Mouse (Mus musculus): Measurements from ENCODE around the gene Iqgap3.

The Iqgap3 gene

DNA sequence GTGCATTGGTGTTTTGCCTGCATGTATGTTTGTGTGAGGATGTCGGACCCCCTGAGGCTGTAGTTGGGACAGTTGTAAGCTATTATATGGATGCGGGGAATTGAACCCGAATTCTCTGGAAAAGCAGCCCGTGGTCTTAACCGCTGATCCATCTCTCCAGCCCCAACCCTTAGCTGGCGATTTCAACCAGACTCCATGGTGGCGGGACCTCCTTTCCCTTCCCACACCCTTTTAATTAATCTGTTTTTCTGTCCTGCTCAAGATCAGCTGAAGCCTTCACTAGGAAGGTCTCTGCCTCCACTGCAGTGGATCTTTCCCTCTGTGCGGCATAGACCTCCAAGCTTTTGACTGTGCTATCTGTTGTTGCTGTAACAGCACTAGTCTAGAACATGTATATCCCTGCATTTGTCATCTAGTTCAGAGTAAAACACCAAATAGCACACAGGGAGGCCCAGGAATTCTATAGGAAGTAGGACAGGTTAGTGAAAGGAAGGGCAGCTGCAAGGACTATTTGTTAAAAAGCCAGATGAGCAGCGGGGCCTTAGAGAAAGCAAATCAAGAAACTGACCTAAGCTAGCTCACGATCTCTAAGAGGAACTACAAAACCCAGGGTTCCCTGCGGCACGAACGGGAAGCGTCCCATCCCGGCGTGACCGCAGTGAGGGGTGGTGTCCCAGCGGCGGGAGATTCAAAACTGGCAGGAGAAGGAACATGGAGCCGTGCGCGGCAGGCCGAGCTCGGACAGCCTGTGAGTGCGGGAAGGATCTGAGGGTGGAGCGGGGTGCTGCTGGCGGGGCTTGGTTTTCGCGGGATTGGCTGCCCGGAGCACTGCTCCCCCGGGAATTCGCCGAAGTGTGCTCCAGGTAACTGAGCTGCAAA lies at the start of gene Iqgap3:
Iqgap3 (plus strand) TSS at position 627 of the 879 bp plus-strand sequence.
- 18% methylated on average over 33 of the region's 33 CpGs for WGBS

DNA sequence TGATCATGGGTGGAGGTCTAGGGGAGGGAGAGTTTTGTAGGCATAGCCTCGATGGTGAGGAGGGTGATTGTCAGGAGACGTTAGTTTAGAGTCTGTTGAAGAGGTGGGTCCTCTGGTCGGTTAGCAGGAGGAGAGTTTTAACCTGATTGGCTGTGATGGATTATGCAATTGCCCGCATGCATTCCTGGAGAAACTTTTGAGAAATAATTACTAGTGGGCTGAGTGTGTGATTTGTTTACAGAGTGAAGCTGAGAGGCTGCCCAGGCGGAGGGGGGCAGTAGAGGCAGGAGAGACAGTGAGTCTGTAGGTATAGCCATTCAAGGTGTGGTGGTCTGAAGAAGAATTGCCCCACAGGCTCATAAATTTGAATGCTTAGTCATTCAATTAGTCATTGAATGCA lies 48.3 kb upstream of the Iqgap3 start:
- WGBS: 77% methylated on average over 5 of the region's 5 CpGs

DNA sequence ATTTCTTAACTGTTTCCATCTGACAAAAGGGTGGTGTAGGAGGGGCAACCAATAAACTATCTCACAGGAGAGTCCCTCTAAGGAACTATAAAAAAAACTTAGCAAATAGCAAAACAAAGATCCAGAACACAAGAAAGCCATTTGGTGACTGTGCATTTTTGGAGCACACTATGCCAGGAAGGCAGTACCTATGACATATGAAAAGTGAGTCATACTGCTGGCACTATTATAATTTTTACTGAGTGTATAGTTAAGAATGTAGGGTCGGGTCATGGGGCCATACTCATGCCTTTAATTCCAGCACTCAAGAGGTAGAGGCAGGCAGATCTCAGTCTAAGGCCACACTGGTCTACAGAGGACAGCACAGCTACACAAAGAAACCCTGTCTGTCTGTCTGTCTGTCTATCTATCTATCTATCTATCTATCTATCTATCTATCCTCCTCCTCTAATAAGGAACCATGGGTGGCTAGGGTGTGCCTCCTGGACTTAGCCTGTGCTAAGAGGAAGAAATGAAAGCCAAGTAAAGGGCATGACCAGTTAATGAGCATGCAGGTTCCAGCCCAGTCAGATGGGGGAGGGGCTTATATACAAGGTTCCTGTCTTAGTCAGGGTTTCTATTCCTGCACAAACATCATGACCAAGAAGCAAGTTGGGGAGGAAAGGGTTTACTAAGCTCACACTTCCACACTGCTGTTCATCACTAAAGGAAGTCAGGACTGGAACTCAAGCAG lies 46.0 kb upstream of the Iqgap3 start:
- 71% methylated on average over 1 of the region's 1 CpGs for WGBS

DNA sequence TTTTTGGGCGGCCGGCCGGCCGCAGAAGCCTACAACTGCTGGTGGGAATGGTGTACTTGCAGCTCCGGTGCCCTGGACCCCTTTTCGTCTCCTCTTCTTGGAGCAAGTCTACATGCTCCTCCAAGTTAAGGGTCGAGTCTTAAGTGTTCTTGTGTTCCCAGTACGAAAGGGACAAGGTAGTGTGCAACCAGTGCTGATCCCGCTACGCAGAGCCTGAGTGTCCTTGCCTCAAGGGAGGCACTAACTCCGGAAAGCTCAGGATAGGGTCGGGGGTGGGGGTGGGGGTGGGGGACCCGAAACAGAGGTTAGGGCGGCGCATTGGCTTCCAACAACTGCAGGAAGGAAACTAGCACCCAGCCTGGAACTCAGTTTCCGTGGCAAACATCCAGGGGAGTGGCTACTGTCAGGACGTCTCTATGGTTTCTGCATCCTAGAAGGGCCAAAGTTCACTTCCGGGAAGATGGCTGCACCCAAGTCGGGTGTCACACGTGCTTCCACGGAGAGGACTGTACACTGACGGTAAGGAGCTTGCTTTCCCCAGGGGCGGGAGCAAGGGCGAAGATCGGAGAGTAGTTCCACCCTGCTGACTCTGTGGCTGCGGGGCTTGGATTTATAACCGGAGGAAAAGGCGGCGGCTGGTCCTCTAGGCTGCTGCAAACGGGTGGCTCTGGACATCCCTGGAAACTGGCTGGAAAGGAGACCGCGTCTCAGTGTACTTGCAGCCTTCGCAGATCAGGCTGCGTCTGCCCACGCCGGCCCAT lies 38.9 kb upstream of the Iqgap3 start, which contains the start of gene Gpatch4:
Gpatch4 (plus strand) TSS at position 448 of the 761 bp plus-strand sequence.
- 9% methylated on average over 36 of the region's 36 CpGs for WGBS

DNA sequence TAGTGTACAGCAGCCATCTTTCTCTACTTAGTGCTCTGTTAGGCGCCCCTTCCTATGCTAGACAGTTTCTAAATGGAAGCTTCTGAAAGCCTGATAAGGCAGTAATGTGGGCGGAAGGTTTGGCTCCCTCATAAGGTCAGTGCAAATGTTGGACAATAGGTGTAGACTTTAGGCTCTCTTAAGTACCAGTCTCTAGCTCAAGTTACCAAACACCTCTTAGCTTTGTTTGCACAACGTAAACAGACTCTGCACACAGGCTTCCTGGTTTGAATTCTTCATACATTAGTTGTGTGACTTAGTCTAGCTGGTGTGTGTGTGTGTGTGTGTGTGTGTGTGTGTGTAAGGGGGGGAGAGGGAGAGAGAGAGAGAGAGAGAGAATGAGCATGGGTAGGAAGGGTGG lies 32.2 kb upstream of the Iqgap3 start:
- WGBS: 92% methylated on average over 3 of the region's 3 CpGs

DNA sequence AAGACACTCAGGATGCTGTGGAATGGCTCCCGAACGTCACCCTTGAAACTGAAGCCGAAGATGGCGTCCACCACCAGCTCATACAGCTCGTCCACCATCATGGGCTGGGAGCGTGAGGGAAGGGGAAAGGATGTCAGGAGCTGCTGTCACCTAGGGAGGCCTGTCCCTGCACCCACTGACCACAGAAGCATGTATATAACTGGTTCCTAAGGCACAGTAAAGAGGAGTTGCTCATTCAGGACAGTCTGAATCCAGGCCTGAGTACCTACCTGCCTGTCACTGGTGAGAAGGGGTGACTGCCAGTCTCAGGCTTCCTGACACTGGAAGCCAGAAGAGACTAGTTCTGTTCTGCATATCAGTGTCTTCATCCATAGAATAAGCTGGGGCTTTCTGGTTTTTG lies 24.7 kb upstream of the Iqgap3 start:
- 89% methylated on average over 6 of the region's 6 CpGs for WGBS

DNA sequence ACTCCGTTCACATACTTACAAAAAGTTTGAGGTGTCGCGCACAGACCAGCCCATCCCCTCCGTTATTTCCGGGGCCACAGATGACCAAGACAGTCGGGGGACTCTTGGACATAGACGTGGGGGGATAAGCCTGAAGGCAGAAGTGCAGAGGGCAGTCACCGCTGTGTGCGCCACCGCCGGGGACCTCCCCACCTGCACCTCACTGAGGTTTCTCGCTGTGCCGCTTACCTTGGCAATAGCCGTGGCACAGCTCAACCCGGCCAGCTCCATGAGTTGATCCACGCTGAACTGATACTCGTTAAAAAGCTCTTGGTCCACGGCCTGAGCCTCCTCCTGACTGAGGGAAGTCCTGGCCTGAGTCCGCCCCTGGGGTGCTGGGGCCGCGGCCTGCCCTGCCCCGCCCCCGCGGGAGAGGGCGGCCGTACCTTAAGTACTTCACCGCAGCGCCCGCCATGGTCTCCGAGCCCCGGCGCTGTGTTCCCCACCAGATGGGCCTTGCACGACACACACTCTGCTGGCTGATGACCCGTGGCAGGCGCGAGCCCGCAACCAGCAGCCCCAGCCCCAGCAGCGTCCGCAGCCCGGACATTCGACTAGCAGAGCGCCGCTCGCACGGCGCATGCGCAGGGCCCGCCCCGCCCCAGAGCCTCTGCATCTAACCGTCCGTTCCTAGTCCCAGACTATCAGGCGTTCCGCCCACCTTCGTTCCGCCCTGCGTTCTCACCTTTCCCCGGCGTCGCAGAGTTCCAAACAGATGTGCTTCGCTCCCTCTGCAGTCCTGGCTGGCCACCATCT lies 23.7 kb upstream of the Iqgap3 start, which contains the start of gene Naxe:
Naxe (minus strand) TSS at position 594 of the 795 bp plus-strand sequence.
- under 1% methylated on average over 60 of the region's 60 CpGs for WGBS

DNA sequence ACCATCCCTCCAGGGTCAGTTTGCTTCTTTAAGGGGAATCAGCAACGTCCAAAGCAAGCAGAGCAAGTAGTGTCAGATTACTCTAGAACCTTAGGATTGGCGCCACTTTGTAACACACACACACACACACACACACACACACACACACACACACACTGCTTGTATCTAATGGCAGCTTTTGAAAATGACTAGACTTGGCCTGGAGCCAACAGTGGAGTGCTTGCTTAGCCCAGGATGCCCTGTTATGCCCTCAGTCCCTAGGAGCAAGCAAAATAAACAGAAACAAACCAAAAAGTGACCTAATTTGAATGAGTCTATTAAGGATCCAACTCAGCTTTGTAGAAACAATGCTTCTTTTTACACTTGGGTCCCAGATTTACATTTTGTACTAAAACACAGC lies 13.4 kb upstream of the Iqgap3 start:
- 19% methylated on average over 2 of the region's 2 CpGs for whole genome bisulfite sequencing

DNA sequence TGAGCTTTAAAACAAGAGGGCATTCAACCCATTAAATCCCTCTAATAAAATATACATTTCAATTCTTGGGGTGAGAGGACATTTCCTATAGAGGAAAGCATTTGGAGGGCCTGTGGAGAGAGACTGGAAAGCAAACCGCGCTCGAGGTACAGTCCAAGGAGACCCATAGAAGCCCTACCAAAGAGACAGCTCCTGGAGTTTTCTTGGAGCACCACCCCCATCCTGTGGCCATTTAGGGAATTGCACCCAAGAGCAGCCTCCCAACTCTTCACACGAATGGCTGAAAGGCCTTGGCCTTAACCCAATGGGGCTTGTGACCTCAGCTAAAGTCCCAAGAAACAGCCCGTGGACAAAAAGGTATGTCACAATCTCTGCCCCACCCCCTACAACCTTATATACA lies 10.0 kb upstream of the Iqgap3 start:
- under 1% methylated on average over 5 of the region's 5 CpGs for WGBS

DNA sequence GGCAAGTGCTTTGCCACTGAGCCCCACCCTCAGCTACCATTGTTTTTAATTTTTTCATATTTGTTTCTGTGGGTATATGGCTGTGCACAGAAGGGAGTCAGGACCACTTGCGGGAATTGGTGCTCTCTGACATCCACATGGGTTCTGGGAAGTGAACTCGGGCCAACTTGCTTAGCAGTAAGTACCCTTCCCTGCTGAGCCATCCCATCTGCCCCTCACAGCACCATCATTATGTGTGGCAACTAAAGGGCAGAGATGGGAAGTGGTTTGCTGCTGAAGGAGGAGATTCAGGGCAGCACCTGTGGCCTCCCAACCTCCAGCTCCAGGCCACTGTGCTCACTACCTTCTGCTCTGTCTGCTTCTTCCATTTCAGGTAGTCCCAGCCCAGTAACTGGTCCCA lies 8.1 kb upstream of the Iqgap3 start:
- 83% methylated on average over 2 of the region's 2 CpGs for WGBS

DNA sequence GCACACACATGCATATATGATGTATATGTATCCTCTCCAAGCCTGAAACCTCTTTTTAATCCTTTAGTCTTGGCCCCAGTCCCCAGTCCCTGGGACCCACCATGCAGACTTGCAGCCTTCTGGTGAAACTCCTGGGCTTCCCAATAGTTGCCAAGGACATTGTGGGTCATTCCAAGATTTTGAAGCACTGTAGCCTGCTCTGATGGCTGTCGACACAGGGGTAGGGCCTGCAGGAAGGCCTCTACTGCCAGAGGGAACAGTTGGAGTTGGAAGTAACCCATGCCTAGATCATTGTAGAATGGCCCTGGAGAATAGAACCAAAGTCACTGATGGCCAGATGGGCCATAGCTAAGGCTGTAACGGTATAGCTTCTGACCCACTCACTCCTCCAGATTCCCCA lies 7.4 kb upstream of the Iqgap3 start:
- WGBS: 89% methylated on average over 2 of the region's 2 CpGs

DNA sequence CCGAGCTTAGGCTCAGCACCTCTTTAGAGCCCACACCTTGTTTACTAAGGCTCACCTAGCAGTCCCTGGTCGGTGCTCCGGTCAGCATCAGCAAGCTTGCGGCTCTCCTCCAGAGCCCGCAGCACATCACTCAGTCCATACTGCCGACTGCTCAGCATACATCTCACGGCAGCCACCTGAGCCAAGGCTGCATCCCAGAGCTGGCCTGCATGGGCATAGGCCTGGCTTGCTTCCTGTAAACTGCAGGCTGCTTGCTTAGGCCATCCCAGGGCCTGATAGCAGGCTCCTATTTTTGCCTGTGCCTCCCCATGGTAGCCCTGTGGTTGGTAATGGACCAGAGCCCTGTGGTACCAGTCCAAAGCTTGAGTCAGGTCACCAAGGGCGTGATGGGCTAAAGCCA lies 7.0 kb upstream of the Iqgap3 start:
- 91% methylated on average over 8 of the region's 8 CpGs for WGBS

DNA sequence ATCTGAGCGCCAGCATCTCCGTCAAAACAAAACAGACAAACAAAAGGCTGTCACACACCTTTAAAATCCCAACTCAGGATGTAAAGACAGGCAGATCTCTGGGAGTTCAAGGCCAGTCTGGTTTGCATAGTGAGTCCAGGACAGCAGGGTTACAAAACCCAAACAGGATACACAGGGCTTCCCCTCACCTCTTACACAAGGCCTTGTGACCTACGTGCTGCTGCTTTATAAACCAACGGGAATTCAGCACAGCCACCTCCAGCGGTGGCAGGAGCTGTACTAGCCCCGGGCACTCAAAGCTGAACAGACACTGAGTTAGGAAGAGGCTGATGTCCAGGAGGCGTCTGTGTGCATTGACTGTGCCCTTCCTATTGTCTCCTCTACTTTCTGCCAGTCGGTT lies 4.3 kb upstream of the Iqgap3 start:
- WGBS: 56% methylated on average over 8 of the region's 8 CpGs

DNA sequence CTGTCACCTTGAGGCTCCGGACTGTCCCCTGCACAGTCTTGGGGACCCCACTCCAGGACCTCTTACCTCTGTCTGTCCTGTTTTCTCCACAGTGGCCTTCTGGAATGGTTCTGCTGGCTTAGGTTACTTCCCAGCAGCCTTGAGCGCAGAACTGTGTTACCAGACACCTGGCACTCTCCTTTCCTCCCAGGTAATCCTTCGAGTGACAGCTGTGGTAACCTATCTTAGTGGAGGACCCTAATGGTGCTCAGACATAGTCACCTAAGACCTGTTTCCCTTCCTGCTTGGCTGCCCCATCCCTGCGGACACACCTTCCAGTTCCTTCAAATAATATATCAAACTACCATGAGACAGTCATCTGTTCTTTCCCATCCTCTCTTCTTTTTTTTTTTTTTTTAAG lies 3.6 kb upstream of the Iqgap3 start, which contains the start of gene Ttc24:
Ttc24 (minus strand) TSS at position 101 of the 400 bp plus-strand sequence.
- 85% methylated on average over 4 of the region's 4 CpGs for WGBS

DNA sequence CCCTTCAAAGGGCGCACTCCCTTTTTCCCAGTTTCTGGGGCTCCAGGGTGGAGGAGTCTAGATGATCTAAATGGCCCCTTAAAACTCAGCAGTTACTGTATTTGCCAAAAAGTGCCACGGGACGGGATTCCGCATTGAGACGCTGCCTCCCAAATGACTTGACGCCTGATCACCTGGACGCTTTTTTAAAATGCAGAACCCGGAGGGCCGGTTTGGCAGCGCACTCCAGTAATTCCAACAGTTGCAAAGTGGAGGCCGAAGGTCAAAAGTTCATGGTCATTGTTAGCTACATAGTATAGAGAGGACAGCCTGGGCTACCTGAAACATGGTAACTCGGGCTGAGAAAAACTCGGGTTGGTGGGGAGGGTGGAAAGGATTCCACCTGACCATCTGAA lies 450 bp downstream of the Iqgap3 start:
- WGBS: 1% methylated on average over 13 of the region's 13 CpGs

DNA sequence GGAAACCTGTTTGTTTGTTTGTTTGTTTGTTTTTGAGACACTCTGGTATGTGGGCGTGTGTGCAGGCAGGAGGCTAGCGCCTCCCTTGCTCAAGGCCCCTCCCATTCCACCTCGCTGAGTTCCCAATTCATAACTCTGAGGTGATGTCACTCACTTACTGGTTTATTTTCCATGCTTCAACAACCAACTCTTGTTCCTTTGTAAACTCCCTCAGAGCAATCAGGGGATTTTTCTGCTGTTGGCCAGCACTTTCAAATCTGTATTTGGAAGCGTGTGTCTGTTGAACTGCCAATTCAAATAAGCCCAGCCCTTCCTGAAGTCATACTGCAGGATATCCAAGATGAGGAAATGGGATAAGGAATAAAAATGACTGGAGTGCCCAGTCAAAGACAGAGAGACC lies 892 bp downstream of the Iqgap3 start:
- WGBS: 5% methylated on average over 4 of the region's 4 CpGs

DNA sequence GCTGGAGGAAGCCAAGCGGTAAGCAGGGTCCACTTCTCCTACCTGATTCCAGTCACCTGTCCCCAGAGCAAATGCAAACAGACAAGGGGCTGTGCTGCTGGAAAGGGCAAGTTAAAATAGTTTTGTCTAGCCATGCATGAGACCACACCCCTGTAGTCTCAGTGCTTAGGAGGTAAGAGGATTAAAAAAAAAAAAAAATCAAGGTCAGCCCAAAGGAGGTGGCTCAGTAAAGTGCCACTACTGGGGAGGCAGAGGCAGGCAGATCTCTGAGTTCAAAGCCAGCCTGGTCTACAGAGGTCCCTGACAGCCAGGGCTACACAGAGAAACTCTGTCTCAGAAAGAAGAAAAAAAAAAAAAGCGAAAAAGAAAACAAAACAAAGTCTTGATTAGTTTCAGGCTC lies 2.2 kb downstream of the Iqgap3 start:
- 96% methylated on average over 2 of the region's 2 CpGs for WGBS

DNA sequence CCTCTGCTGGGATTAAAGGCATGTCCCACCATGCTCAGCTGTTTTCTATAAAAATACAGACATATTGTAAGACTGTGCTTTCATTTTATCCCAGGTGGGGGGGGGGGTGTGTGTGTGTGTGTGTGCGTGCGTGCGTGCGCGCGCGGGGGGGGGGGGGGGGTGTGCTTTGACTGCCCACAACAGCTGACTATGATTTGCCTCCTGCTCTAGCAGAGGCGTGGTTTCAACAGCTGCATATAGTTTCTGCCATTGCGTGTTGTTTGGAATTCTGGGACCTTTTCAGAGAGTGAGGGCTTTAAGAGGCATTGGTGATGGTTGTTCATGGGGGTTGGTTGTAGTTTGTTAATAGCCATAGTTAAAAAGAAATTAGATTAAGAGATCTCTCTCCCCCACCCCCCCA lies 3.7 kb downstream of the Iqgap3 start:
- 89% methylated on average over 9 of the region's 9 CpGs for WGBS

DNA sequence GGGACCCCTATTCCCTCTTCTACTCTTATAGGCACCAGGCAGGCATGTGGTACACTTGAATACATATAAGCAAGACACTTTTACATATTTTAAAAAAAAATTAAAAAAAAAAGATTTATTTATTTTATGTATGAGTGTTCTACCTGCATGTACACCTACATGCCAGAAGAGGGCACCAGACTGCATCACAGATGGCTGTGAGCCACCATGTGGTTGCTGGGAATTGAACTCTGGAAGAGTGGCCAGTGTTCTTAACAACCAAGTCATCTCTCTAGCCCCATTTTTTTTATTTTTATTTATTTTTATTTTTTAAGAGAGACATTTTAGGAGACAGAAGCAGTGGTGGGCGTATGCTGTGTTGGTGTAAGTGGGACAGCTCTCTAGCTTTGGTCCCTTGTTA lies 5.9 kb downstream of the Iqgap3 start:
- WGBS: 82% methylated on average over 1 of the region's 1 CpGs

DNA sequence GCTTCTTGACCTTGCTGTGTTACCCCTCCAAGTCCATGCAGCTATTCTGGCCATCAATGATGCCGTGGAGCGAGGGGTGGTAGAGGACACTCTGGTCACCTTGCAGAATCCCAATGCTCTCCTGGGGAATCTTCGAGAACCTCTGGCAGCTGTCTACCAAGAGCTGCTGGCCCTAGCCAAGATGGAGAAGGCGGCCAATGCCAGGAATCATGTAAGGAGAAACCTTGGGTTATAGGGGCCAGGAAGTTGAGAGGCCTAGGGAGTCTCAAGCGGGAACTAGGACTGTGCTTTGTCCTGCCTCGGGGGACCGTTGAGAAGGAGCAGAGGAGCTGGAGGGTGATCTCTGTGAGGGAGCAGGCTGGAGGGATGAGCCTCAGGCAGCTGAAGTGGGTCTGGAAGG lies 8.3 kb downstream of the Iqgap3 start:
- 93% methylated on average over 7 of the region's 7 CpGs for WGBS

DNA sequence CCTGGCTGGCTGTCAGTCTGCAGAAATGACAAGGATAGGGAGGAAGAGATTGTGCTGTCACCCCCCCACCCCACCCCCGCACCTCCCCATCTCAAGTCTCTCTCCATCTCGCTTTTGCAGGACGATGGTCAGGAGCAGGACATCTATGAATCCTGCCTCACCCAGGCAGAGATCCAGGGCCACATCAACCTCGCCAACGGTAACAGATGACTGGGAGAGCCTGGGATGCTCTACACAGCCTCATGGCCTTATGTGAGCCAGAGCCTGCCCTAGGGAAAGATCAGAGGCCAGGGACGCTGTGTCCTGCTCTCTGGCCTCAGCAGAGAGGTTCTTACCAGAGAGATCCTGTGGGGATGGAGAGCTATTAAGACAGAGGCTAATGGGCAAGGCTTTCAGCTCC lies 8.8 kb downstream of the Iqgap3 start:
- 94% methylated on average over 6 of the region's 6 CpGs for WGBS
